Mouse (Mus musculus): ENCODE data around the gene Armc7.
"Not testable (repeated sequence)": the region's sequence is repeated elsewhere in the genome, so short reads cannot be mapped to it uniquely, and the experiment has no call there.

Armc7 gene

GRCm38 (mm10) chr11:115490441-115491355 lies 15.2 kb downstream of the Armc7 start:
- no peak for DNase-seq (ENCODE audit: extremely low read depth, low read depth, low spot score)

GRCm38 (mm10) chr11:115491356-115492083 lies 16.1 kb downstream of the Armc7 start, which contains the start of gene Nt5c:
Gene Nt5c (minus strand): TSS chr11:115491862.
- no peak for DNase-seq (ENCODE audit: extremely low read depth, low read depth, low spot score)

GRCm38 (mm10) chr11:115492387-115492786 lies 16.9 kb downstream of the Armc7 start:
- no peak for DNase-seq (ENCODE audit: extremely low read depth, low read depth, low spot score)

DNA sequence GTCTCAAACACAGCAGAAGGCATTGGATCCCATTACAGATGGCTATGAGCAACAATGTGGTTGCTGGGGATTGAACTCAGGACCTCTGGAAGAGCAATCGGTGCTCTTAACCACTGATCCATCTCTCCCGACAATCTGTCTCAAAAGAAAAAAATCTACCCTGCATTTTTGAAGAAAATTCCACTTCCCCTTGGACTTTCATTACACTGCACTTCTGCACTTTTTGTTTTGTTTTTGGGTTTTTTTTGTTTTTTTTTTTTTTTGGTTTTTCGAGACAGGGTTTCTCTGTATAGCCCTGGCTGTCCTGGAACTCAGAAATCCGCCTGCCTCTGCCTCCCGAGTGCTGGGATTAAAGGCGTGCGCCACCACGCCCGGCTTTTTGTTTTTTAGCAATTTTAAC lies 21.1 kb downstream of the Armc7 start:
- DNase-seq (ENCODE audit: extremely low read depth, low read depth, low spot score): not testable (repeated sequence)

GRCm38 (mm10) chr11:115502636-115503035 lies 27.2 kb downstream of the Armc7 start:
- DNase-seq (ENCODE audit: extremely low read depth, low read depth, low spot score): no peak

DNA sequence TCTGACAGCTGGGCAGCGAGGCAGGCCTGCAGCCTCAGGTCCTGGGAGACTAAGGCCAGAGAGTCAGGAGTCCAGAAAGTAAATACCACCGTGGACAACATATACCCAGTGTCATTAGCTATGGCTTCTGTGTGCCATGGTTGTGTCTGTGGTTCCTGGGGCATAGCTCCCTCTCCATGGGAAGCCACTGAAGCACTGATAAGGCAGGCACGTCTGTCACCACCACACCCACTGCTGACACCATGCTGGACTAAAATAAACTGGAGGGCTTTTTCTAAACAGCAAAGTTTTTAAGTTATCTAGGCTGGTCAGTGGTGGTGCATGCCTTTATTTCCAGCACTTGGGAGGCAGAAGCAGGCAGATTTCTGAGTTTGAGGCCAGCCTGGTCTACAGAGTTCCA lies 31.1 kb downstream of the Armc7 start:
- DNase-seq (ENCODE audit: extremely low read depth, low read depth, low spot score): no peak

DNA sequence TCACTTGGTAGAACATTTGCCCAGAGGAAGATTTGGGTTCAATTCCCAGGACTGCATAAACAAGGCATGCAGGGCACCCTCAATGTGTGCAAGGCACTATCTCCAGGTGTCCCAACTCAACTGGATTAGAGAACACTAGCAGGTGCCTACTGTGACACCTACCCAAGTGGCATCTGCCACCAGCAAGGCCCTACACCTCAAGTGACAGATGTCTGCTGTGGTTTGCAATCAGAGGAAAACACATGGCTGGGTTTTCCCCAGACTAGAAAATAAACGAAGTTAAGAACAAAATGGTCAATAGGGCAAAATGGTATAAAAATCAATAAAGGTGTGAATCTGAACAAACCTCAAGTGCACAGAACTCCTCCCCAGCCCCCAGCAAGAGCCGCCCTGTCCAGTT lies 32.6 kb downstream of the Armc7 start:
- no peak for DNase-seq (ENCODE audit: extremely low read depth, low read depth, low spot score)

GRCm38 (mm10) chr11:115509773-115510506 lies 34.5 kb downstream of the Armc7 start:
- no peak for DNase-seq (ENCODE audit: extremely low read depth, low read depth, low spot score)

DNA sequence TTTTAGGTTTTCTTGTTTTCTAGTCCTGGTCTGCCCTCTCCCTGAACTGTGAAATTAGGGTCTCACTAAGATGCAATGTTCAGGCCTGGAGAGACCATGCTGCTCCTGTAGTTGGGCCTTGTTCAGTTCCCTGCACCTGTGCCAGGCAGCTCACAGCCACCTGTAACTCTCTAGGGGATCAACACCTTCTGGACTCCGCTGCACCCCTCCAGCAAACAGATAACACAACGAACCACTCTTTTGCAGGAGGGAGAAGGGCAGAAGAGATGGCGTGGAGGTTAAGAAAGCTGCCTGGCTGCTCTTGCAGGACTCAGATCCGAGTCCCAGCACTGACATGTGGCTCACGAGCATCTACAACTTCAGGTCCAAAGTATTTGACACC lies 35.0 kb downstream of the Armc7 start:
- DNase-seq (ENCODE audit: extremely low read depth, low read depth, low spot score): no peak

DNA sequence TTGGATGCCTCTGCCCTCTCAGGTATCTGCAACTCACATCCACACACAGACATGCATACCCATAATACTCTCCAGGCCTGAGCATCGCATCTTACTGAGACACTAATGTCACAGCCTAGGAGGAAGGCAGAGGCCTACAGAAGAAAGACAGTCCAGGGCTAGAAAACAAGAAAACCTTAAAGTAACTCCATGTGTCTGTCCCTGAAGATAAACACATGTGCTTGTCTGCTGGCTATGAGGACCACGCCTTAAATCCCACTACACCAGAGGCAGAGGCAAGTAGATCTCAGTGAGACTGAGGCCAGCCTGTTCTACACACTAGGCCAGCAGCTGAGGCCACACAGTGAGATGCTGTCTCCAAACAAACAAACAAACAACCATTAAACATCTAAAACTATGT lies 35.7 kb downstream of the Armc7 start:
- DNase-seq (ENCODE audit: extremely low read depth, low read depth, low spot score): no peak

GRCm38 (mm10) chr11:115512004-115512403 lies 36.5 kb downstream of the Armc7 start:
- no peak for DNase-seq (ENCODE audit: extremely low read depth, low read depth, low spot score)

GRCm38 (mm10) chr11:115512407-115513183 lies 37.1 kb downstream of the Armc7 start:
- no peak for DNase-seq (ENCODE audit: extremely low read depth, low read depth, low spot score)

- DNase-seq (ENCODE audit: extremely low read depth, low read depth, low spot score): no peak
Observed at GRCm38 (mm10) chr11:115513271-115514237, 38.1 kb downstream of the Armc7 start.

DNA sequence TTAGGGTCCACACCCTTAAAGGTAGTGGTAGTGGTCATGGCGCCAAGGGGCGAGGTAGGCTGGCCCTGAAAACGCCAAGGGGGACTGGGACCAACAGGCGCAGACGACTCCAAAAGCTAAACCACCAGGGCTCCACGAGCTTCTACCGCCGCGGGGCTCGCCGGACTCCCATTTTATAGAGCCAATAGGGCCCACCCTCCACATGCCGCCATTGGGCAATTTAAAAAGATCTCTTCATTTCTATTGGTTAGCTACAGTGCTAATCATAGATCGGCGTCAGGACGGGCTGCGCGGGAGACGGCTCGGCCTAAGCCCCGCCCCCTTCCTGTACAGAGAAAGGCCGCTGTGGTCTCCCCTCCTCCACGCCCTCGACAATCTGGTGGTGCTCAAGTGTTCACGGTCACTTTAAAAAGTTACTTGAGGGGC lies 38.8 kb downstream of the Armc7 start, which contains the start of gene Jpt1:
Gene Jpt1, minus strand, starts transcription at position 150 of the 426 bp plus-strand sequence.
- peak; percentile 50 for DNase-seq (ENCODE audit: extremely low read depth, low read depth, low spot score)

GRCm38 (mm10) chr11:115515021-115515420 lies 39.6 kb downstream of the Armc7 start:
- DNase-seq (ENCODE audit: extremely low read depth, low read depth, low spot score): no peak

- no peak for DNase-seq (ENCODE audit: extremely low read depth, low read depth, low spot score)
Observed at GRCm38 (mm10) chr11:115516942-115517341, 41.5 kb downstream of the Armc7 start.

GRCm38 (mm10) chr11:115518693-115519092 lies 43.2 kb downstream of the Armc7 start:
- no peak for DNase-seq (ENCODE audit: extremely low read depth, low read depth, low spot score)

DNA sequence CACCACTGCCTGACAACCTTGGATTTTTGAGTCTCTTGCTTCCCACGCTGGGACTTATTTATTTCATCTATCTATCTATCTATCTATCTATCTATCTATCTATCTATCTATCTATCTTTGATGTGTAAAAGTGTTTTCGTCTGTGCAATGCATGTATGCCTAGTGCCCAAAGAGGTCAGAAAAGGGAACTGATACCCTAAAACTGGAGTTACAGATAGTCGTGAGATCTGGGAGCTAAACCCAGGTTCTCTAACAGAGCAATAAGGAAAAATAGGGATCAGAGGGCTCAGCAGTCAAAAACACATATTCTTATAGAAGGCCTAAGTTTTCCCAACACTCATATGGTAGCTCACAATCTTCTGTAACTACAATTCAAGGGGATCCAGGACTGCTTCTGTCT lies 44.1 kb downstream of the Armc7 start:
- no peak for DNase-seq (ENCODE audit: extremely low read depth, low read depth, low spot score)

DNA sequence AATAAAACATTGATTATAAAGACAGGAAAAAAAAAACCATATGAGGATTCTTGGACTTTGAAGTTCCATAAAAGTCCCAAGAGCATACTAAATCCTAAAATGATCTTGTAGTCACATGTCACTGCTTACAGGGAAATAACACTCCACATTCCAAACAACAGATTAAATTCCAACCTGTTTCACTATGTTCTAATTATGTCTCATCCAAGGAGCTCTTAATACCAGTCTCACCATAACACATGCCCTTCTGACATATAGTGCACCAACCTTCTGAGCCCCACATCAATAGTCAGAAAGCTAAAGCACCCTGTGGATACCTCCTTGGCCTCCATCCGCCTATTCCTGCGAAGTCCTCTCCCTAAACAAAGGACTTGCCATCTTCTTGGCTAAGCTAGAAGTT lies 44.8 kb downstream of the Armc7 start:
- no peak for DNase-seq (ENCODE audit: extremely low read depth, low read depth, low spot score)
